Comparison of ENCODE assay signal across 25 mouse cellular contexts in the genomic region with DNA sequence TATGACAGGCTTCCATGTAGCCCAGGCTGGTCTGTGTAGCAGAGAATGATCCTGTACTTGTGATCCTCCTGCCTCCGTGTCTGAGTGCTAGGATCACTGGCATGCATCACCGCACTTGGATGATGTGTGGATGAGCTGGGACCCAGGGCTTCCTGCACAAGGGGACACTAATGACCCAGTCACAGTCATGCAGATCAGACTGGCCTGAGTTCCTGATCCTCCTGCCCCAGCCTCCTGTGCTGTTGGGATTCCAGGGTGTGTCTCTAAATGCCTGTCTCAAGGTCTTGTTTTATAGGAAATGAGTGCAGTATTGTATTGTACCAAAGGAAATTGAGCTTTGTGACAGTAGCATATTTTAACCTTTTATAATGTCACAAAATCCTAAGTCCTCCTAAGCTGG.
"Had no signal": no experiment of that assay in that cellular context is flagged by ENCODE, and none has a peak within 500 bp of the region (broad histone marks: within the 10 kb centered on the region; RNA-seq: fewer than 3 reads in every experiment).

No protein-coding gene starts in this region.

- H3K27ac ChIP-seq: gastrocnemius, adult 2 months; heart, embryonic 10.5 days; hindbrain, embryonic 10.5 days; hindbrain, embryonic 12.5 days; hindbrain, embryonic 14.5 days; kidney, postnatal 0 days; left cerebral cortex, adult 2 months; limb, embryonic 10.5 days; limb, embryonic 12.5 days; liver, embryonic 13.5 days; liver, embryonic 15.5 days had no signal

- DNase-seq: gastrocnemius, adult 2 months; gastrocnemius, postnatal 10 days; gastrocnemius, postnatal 25 days; heart, adult 18-20 months; heart, postnatal 10 days; heart, postnatal 4 days; kidney, adult 11 months; kidney, adult 2 months; kidney, adult 9 months; kidney, postnatal 14 days; kidney, postnatal 36 days; layer of hippocampus, adult 9-11 months; liver, embryonic 13.5 days had no signal

- H3K4me1 ChIP-seq: heart, embryonic 10.5 days; heart, embryonic 12.5 days; limb, embryonic 10.5 days; limb, embryonic 12.5 days had no signal

- H3K4me2 ChIP-seq: heart, embryonic 12.5 days; hindbrain, embryonic 12.5 days; hindbrain, embryonic 14.5 days; limb, embryonic 12.5 days; liver, embryonic 13.5 days; liver, embryonic 15.5 days had no signal

- H3K9me3 ChIP-seq: heart, embryonic 10.5 days; heart, embryonic 12.5 days; hindbrain, embryonic 10.5 days; hindbrain, embryonic 12.5 days; limb, embryonic 10.5 days; limb, embryonic 12.5 days; liver, embryonic 13.5 days; liver, embryonic 15.5 days had no signal

- H3K27me3 ChIP-seq: heart, embryonic 12.5 days; hindbrain, embryonic 12.5 days; limb, embryonic 12.5 days; liver, embryonic 13.5 days; liver, embryonic 15.5 days had no signal

- ATAC-seq: hindbrain, embryonic 16.5 days; intestine, embryonic 16.5 days had no signal

- H3K9ac ChIP-seq: heart, embryonic 12.5 days; hindbrain, embryonic 12.5 days; hindbrain, embryonic 14.5 days; limb, embryonic 12.5 days; liver, embryonic 13.5 days; liver, embryonic 15.5 days had no signal

- H3K4me3 ChIP-seq: gastrocnemius, adult 2 months; heart, embryonic 10.5 days; heart, embryonic 12.5 days; hindbrain, embryonic 10.5 days; hindbrain, embryonic 12.5 days; left cerebral cortex, adult 2 months; limb, embryonic 10.5 days; limb, embryonic 12.5 days; liver, embryonic 13.5 days; liver, embryonic 15.5 days had no signal
